Mouse (Mus musculus) embryonic facial prominence, embryonic 15.5 days (tissue): ENCODE measurements around the gene Ythdf1. TPM values are rescaled to one million over a fixed set of nuclear protein-coding genes. Genes with fewer than 3 reads are reported as not detected.

Experiments
- ATAC-seq: fragments of 200-750 bp; cut with Nextera tagmentation; 2 replicates; pipeline ENCODE4 v1.8.0; 2017; ENCODE audit warnings: low read depth, moderate TSS enrichment; ENCODE audit not compliant: insufficient number of reproducible peaks, low FRiP score, low TSS enrichment
- H3K27ac ChIP-seq: fragments of 300-500 bp; sonication (generic); replicated peaks from 2 replicates; pipeline ENCODE4 v1.5.1; 2015; ENCODE audit warnings: mild to moderate bottlenecking, inconsistent platforms
- H3K27me3 ChIP-seq: fragments of 300-500 bp; sonication (generic); 2 replicates; pipeline ENCODE4 v1.6.1; 2015; ENCODE audit warnings: inconsistent platforms
- H3K36me3 ChIP-seq: fragments of 300-500 bp; sonication (generic); 2 replicates; pipeline ENCODE4 v1.6.1; 2015; ENCODE audit warnings: mild to moderate bottlenecking, inconsistent platforms
- H3K4me1 ChIP-seq: fragments of 300-500 bp; sonication (generic); 2 replicates; pipeline ENCODE4 v1.6.1; 2015; ENCODE audit warnings: inconsistent platforms
- H3K4me2 ChIP-seq: fragments of 300-500 bp; sonication (generic); replicated peaks from 2 replicates; pipeline ENCODE4 v1.6.1; 2015; ENCODE audit warnings: mild to moderate bottlenecking, inconsistent platforms
- H3K4me3 ChIP-seq: fragments of 300-500 bp; sonication (generic); replicated peaks from 2 replicates; pipeline ENCODE4 v1.5.1; 2015; ENCODE audit warnings: mild to moderate bottlenecking, inconsistent platforms
- H3K9ac ChIP-seq: fragments of 300-500 bp; sonication (generic); 2 replicates; pipeline ENCODE4 v1.6.1; 2015; ENCODE audit warnings: inconsistent platforms
- H3K9me3 ChIP-seq: fragments of 300-500 bp; sonication (generic); replicated peaks from 2 replicates; pipeline ENCODE4 v1.6.1; 2016; ENCODE audit warnings: inconsistent platforms
- whole genome bisulfite sequencing: fragments of 180-500 bp; shearing (Covaris S2); methylation state at CpG from one replicate; pipeline ENCODE4 v1.1.7; 2015; 5-methylcytosine and 5-hydroxymethylcytosine counted together
- microRNA-seq: library from miRNA; unstranded; fragments of <30 nt; microRNA quantifications from one replicate; pipeline ENCODE4, GENCODE M21; 2016; ENCODE audit warnings: borderline number of aligned reads
- polyA plus RNA-seq: library from polyadenylated mRNA; unstranded; fragments of >200 nt; fragmentation: Nextera tagmentation; extraction: Ambion mirVana; gene quantifications from 2 replicates; pipeline ENCODE4 v1.2.1, GENCODE M21; 2015

Gene Ythdf1
- polyA plus RNA-seq, 1 experiment from 2014 or later, result 57.9 TPM

- Histone ChIP-seq H3K9me3 (no peaks in the 10 kb centered on the region), H3K4me3 (no peak overlapping the region), H3K36me3 (no peaks in the 10 kb centered on the region), H3K4me1 (no peaks in the 10 kb centered on the region), H3K27me3 (peaks cover 12% of the 10 kb centered on the region), H3K4me2 (no peak overlapping the region), H3K9ac (no peak overlapping the region), H3K27ac (no peak overlapping the region)
- 74% methylated on average over 12 of the region's 12 CpGs for WGBS
- ATAC-seq, result no peak
Observed at GRCm38 (mm10) chr2:180861561-180861960, 59.2 kb downstream of the Ythdf1 start.

GRCm38 (mm10) chr2:180857121-180857520, 63.6 kb downstream of the Ythdf1 start:
- WGBS, result 73% methylated on average over 8 of the region's 8 CpGs

GRCm38 (mm10) chr2:180855005-180855544, 65.7 kb downstream of the Ythdf1 start:
- Histone ChIP-seq H3K4me2 (no peak overlapping the region), H3K27ac (no peak overlapping the region), H3K9ac (no peak overlapping the region), H3K9me3 (no peaks in the 10 kb centered on the region), H3K27me3 (peaks cover 33% of the 10 kb centered on the region), H3K4me3 (no peak overlapping the region), H3K36me3 (no peaks in the 10 kb centered on the region), H3K4me1 (no peaks in the 10 kb centered on the region)
- no peak for ATAC-seq
- 5% methylated on average over 13 of the region's 13 CpGs for WGBS

More at GRCm38 (mm10) chr2:180857121-180857520, 63.6 kb downstream of the Ythdf1 start:
- no peaks in the 10 kb centered on the region for H3K4me1 ChIP-seq
- no peak for ATAC-seq
- H3K9me3 ChIP-seq, result no peaks in the 10 kb centered on the region
- H3K4me2 ChIP-seq, result no peak overlapping the region
- H3K27me3 ChIP-seq, result peaks cover 40% of the 10 kb centered on the region
- no peaks in the 10 kb centered on the region for H3K36me3 ChIP-seq
- H3K4me3 ChIP-seq, result no peak overlapping the region
- no peak overlapping the region for H3K9ac ChIP-seq
- no peak overlapping the region for H3K27ac ChIP-seq

Small RNAs within 50 kb of the gene (microRNA-seq; reads per million reads assigned to microRNA genes)
- gene Mir124a-3, result not detected

Other genes with a start within 250 kb of the Ythdf1 start
- 28.1 and 28.6 TPM in 2 replicates for gene Dido1, start 210.9 kb downstream of the Ythdf1 start, polyA plus RNA-seq
- 69.1 and 70.4 TPM in 2 replicates for gene Gid8, start 210.8 kb downstream of the Ythdf1 start, polyA plus RNA-seq
- gene Slc17a9, start 195.7 kb downstream of the Ythdf1 start, polyA plus RNA-seq, result 3.3 and 3.7 TPM in 2 replicates
- 0.13 TPM in 1 of 2 replicates, not detected in the other for gene Bhlhe23, start 144.0 kb downstream of the Ythdf1 start, polyA plus RNA-seq
- not detected in 2 replicates for gene Birc7, start 8.1 kb upstream of the Ythdf1 start, polyA plus RNA-seq
- 12.9 and 17.6 TPM in 2 replicates for gene Nkain4, start 33.8 kb upstream of the Ythdf1 start, polyA plus RNA-seq
- 135 and 144 TPM in 2 replicates for gene Arfgap1, start 46.3 kb upstream of the Ythdf1 start, polyA plus RNA-seq
- gene Col20a1, start 65.6 kb upstream of the Ythdf1 start, polyA plus RNA-seq, result 3.3 and 3.5 TPM in 2 replicates
- gene Chrna4, start 122.6 kb upstream of the Ythdf1 start, polyA plus RNA-seq, result 3.4 and 3.5 TPM in 2 replicates
- 0.39 and 0.42 TPM in 2 replicates for gene Kcnq2, start 214.4 kb upstream of the Ythdf1 start, polyA plus RNA-seq
- gene Eef1a2, start 236.1 kb upstream of the Ythdf1 start, polyA plus RNA-seq, result 0.21 and 0.25 TPM in 2 replicates